Mouse (Mus musculus): ENCODE results near the gene 1520401A03Rik. TPM values are rescaled to one million over a fixed set of nuclear protein-coding genes. Genes with fewer than 3 reads are reported as not detected.

The 1520401A03Rik gene
- polyA plus RNA-seq, 1 experiment from 2014 or later = 0.20 TPM

Other genes starting within 250 kb of the 1520401A03Rik start
- not detected in 2 replicates for gene Vmn2r117, start 243.1 kb downstream of the 1520401A03Rik start, polyA plus RNA-seq (2014; fragmentation: Nextera tagmentation; extraction: Ambion mirVana)
- 18.2 and 19.6 TPM in 2 replicates for gene Zfp213, start 158.5 kb downstream of the 1520401A03Rik start, polyA plus RNA-seq (2014; fragmentation: Nextera tagmentation; extraction: Ambion mirVana)
- 17.1 and 19.0 TPM in 2 replicates for gene Zfp13, start 123.3 kb downstream of the 1520401A03Rik start, polyA plus RNA-seq (2014; fragmentation: Nextera tagmentation; extraction: Ambion mirVana)
- gene Zscan10, start 121.9 kb downstream of the 1520401A03Rik start, polyA plus RNA-seq (2014; fragmentation: Nextera tagmentation; extraction: Ambion mirVana) = 0.28 and 0.59 TPM in 2 replicates
- 0.17 and 0.46 TPM in 2 replicates for gene Mmp25, start 77.5 kb downstream of the 1520401A03Rik start, polyA plus RNA-seq (2014; fragmentation: Nextera tagmentation; extraction: Ambion mirVana)
- gene Bicdl2, start 62.3 kb downstream of the 1520401A03Rik start, polyA plus RNA-seq (2014; fragmentation: Nextera tagmentation; extraction: Ambion mirVana) = 0.84 and 1.0 TPM in 2 replicates
- gene Hcfc1r1, start 49.2 kb downstream of the 1520401A03Rik start, polyA plus RNA-seq (2014; fragmentation: Nextera tagmentation; extraction: Ambion mirVana) = 47.9 and 50.5 TPM in 2 replicates
- 49.3 and 55.6 TPM in 2 replicates for gene Thoc6, start 48.9 kb downstream of the 1520401A03Rik start, polyA plus RNA-seq (2014; fragmentation: Nextera tagmentation; extraction: Ambion mirVana)
- gene Tnfrsf12a, start 45.3 kb downstream of the 1520401A03Rik start, polyA plus RNA-seq (2014; fragmentation: Nextera tagmentation; extraction: Ambion mirVana) = 5.8 and 6.8 TPM in 2 replicates
- 48.9 and 54.7 TPM in 2 replicates for gene Cldn6, start 43.5 kb downstream of the 1520401A03Rik start, polyA plus RNA-seq (2014; fragmentation: Nextera tagmentation; extraction: Ambion mirVana)
- 8.7 and 15.5 TPM in 2 replicates for gene Cldn9, start 38.8 kb downstream of the 1520401A03Rik start, polyA plus RNA-seq (2014; fragmentation: Nextera tagmentation; extraction: Ambion mirVana)
- gene Pkmyt1, start 3.6 kb upstream of the 1520401A03Rik start, polyA plus RNA-seq (2014; fragmentation: Nextera tagmentation; extraction: Ambion mirVana) = 29.5 and 37.3 TPM in 2 replicates
- gene Paqr4, start 18.1 kb upstream of the 1520401A03Rik start, polyA plus RNA-seq (2014; fragmentation: Nextera tagmentation; extraction: Ambion mirVana) = 11.8 and 12.1 TPM in 2 replicates
- gene Kremen2, start 23.1 kb upstream of the 1520401A03Rik start, polyA plus RNA-seq (2014; fragmentation: Nextera tagmentation; extraction: Ambion mirVana) = 8.1 and 11.7 TPM in 2 replicates
- 88.3 and 103 TPM in 2 replicates for gene Flywch1, start 48.8 kb upstream of the 1520401A03Rik start, polyA plus RNA-seq (2014; fragmentation: Nextera tagmentation; extraction: Ambion mirVana)
- 35.4 and 45.5 TPM in 2 replicates for gene Flywch2, start 63.3 kb upstream of the 1520401A03Rik start, polyA plus RNA-seq (2014; fragmentation: Nextera tagmentation; extraction: Ambion mirVana)
- 346 and 389 TPM in 2 replicates for gene Srrm2, start 67.7 kb upstream of the 1520401A03Rik start, polyA plus RNA-seq (2014; fragmentation: Nextera tagmentation; extraction: Ambion mirVana)
- gene Elob, start 106.4 kb upstream of the 1520401A03Rik start, polyA plus RNA-seq (2014; fragmentation: Nextera tagmentation; extraction: Ambion mirVana) = 1,057 and 1,139 TPM in 2 replicates
- gene Prss33, start 113.3 kb upstream of the 1520401A03Rik start, polyA plus RNA-seq (2014; fragmentation: Nextera tagmentation; extraction: Ambion mirVana) = 0.29 TPM in 1 of 2 replicates, not detected in the other
- gene Prss32, start 121.1 kb upstream of the 1520401A03Rik start, polyA plus RNA-seq (2014; fragmentation: Nextera tagmentation; extraction: Ambion mirVana) = not detected in 2 replicates
- gene Prss41, start 121.4 kb upstream of the 1520401A03Rik start, polyA plus RNA-seq (2014; fragmentation: Nextera tagmentation; extraction: Ambion mirVana) = 1.8 and 2.1 TPM in 2 replicates
- not detected in 2 replicates for gene Prss21, start 145.3 kb upstream of the 1520401A03Rik start, polyA plus RNA-seq (2014; fragmentation: Nextera tagmentation; extraction: Ambion mirVana)
- not detected in 2 replicates for gene Dcpp1, start 158.1 kb upstream of the 1520401A03Rik start, polyA plus RNA-seq (2014; fragmentation: Nextera tagmentation; extraction: Ambion mirVana)
- not detected in 2 replicates for gene Dcpp2, start 158.1 kb upstream of the 1520401A03Rik start, polyA plus RNA-seq (2014; fragmentation: Nextera tagmentation; extraction: Ambion mirVana)
- not detected in 2 replicates for gene Dcpp3, start 194.7 kb upstream of the 1520401A03Rik start, polyA plus RNA-seq (2014; fragmentation: Nextera tagmentation; extraction: Ambion mirVana)
- not detected in 2 replicates for gene Sbp, start 218.9 kb upstream of the 1520401A03Rik start, polyA plus RNA-seq (2014; fragmentation: Nextera tagmentation; extraction: Ambion mirVana)
- not detected in 2 replicates for gene Sbpl, start 232.5 kb upstream of the 1520401A03Rik start, polyA plus RNA-seq (2014; fragmentation: Nextera tagmentation; extraction: Ambion mirVana)